Mouse (Mus musculus) megakaryocyte, embryonic 14.5 days (primary cell): ENCODE results near the gene Fam81a.

Experiments used
- FLI1 ChIP-seq: IDR thresholded peaks from 2 replicates; pipeline ENCODE4 v1.6.1; 2012; ENCODE audit warnings: low read length, inconsistent platforms, mixed read lengths
- GATA1 ChIP-seq: IDR thresholded peaks from 3 replicates; pipeline ENCODE4 v1.6.1; 2012; ENCODE audit warnings: mixed read lengths, low read length, inconsistent platforms, borderline replicate concordance

- no peak for TF ChIP-seq GATA1
- TF ChIP-seq FLI1 = no peak
Measured at GRCm38 (mm10) chr9:70080976-70081375, 61.4 kb downstream of the Fam81a start.
